Mouse (Mus musculus) heart, adult 9 months (tissue): ENCODE measurements around the gene Gsc2.
A peak's percentile ranks its signal among the peaks of the same experiment; 100 is the strongest.

Source experiments
- DNase-seq, 2 experiments: peaks; one replicate each; pipeline ENCODE4 v3.0.0; 2022; ENCODE audit warnings: low spot score in 2 of 2

The Gsc2 gene

DNA sequence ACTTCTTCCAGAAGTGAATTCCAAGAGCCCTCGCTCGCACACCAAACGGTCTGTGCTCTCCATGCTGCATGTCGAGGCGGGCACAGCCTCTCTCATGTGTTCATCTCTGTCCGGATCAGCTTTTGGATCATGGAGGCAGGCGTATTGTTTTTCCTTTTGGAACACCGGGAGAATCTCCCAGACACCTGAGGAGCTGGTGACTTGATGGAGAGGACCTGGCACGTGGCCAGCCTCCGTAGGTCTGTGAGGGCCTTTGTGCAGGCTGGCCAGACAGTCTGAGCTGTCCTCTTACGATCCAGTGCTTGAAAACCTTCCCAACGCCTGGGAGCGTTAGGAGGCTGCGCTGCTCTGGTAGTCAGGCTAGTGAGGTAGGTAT lies 7.3 kb upstream of the Gsc2 start:
- no peak for DNase-seq

DNA sequence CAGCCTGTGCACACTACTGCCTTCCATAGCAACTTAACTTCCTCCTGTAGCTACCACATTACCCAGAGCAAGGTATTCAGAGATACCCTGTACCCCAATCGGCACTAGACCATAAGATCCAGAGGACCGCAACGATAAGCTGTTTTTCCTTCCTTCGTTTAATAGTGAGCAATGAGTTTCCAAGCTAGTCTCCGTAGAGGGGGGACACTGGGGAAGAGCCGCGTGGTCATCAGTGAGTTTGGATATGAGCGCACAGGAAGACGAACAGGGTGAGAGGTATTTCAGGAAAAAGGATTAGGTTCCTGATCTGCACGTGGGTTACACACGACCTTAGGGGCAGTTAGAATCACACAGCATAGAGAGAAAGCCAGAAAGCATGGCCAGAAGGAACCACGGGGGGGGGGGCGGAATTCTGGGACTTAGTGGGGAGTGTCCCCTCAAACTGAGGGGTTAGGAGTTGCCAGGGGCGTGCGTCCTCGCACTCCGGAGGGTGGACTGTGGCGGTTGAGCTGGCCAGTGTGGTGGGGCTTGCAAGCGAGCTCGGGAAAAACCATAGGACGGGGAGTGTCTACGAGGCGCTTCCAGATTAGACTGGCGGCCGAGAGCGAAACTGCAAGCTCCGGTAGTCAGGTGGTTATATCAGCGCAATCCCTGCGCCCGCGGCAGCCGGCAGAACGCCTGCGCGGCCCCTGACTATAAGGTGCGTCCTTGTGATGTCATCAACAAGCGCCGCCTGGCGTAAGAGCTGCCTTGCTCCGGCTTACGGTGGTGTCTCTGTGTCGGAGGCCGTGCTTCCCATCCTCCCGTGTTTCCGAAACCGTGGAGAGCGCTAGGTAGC lies 6.7 kb upstream of the Gsc2 start:
- DNase-seq: peak; percentile 92 to 94

DNA sequence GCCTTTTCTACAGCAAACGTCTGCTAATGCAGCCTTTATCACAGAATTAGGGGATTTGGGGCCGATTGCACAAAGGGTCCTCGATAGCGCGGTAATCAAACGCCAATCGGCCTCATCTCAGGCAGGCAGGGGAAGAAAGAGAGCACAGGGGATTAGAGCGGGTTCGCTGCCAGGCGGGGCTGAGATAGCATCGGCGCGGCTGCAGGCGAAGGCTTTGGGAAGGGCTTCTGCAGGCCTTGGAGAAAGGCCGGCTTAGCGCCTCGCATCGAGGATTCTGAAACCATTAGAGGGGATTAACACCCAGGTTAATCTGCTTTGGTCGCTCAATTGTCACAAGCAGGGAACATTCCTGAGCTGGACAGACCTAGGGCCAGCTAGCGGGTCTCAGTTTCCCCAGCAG lies 5.7 kb upstream of the Gsc2 start:
- no peak for DNase-seq

DNA sequence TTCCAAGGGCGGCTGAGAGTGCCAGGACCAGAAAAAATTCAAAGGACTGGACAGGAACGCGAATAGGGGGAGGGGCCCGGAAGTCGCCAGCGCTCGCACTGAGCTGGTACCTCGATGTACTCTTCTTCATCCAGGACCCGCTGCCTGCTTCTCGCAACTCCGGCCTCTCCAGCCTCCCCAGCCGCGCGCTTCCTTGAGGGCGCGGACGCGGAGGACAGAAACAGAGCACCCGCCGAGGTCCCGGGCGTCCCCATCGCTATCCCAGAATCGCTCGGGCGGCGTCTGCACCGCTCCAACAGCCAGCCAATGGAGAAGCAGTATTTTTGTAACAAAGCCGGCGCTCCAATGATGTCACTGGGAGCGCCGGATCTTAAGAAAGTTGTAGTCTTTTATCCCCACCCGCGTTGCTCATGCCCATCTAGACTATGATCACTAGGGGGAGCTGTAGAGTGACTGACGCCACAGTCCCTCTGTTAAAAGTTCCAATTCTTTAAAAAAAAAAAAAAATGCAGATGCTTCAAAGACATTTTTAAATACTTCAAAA lies 3.7 kb downstream of the Gsc2 start, which contains the start of gene Ess2:
Gene Ess2, minus strand, starts transcription at position 297 of the 544 bp plus-strand sequence.
- DNase-seq: peak; percentile 93 to 96

DNA sequence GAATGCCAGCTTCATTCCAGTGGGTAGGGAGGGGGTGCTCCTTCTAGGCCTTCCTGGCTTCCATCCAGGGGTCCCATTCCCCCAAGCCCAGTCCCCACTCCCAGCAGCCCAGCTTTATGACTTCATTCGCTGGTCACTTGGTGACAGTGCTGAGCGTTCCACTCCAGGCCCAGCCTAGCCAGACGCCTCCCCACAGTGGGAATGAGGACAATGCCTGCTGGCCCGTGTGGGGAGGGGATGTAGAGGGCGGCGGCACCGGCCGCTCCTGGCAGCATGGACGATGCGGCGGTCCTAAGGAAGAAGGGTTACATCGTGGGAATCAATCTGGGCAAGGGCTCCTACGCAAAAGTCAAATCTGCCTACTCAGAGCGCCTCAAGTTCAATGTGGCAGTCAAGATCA lies 16.4 kb downstream of the Gsc2 start, which contains the start of the genes Dgcr2 and Tssk2:
Gene Dgcr2, minus strand, starts transcription at position 101 of the 400 bp plus-strand sequence.
Gene Tssk2, plus strand, starts transcription at position 176 of the 400 bp plus-strand sequence.
- DNase-seq: no peak

DNA sequence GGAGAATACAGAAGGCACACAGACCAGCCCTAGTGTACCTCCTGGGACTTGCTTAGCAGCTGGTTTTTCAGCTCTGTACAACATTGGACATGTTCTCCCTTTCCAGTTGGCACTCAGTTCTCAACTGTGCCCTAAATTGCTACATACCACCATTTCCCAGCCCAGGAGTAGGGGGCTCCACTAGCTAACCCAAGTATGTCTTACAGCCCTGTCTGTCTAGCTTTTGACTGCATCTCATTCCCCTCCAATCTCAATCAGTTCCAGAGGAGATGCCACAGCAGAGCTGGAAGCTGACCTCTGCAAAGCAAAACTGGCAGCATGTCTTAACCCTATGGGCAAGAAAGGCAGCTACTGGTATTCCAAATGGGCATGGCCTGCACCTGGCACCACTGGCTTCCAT lies 18.8 kb downstream of the Gsc2 start:
- no peak for DNase-seq

DNA sequence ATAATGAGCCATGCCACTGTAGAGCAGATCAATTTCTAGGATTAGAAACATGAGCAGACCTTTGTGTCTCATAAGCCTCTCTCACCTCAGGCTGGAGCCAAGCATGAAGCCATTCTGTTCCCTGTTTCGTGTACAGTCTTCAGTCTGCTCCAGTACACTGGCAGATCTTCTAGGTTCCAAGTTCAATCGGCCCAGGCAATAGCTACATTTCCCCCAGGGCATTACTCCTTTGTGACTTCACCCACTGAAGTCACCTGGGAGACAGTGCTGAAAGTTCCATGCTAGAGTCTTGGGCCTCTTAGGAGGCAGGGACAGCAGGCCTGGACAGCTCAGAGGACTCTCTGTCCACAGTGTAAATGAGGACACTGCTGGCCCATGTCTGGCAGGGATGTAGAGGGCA lies 20.9 kb downstream of the Gsc2 start, which contains the start of gene Tssk1:
Gene Tssk1, plus strand, starts transcription at position 301 of the 400 bp plus-strand sequence.
- DNase-seq: no peak

DNA sequence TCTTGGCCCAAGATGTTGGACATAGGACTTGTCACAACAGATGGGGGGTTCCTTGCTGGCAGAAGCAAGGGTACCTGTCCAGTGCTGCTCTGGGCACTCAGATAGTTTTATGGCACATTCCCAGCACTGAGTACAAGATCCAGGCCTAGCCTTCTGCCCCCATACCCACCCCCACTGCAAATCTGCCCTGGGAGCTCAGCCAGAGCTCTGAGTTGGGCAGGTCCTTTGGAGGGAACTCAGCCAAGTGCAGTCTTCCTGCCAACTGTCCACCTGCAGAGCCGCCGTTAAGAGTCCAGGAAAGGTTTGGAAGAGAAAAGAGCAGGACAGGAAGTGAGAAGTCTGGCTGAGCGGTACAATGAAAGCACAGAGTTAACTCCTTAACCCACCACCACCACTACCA lies 22.3 kb downstream of the Gsc2 start:
- DNase-seq: peak in 1 of 2 experiments; percentile 39

DNA sequence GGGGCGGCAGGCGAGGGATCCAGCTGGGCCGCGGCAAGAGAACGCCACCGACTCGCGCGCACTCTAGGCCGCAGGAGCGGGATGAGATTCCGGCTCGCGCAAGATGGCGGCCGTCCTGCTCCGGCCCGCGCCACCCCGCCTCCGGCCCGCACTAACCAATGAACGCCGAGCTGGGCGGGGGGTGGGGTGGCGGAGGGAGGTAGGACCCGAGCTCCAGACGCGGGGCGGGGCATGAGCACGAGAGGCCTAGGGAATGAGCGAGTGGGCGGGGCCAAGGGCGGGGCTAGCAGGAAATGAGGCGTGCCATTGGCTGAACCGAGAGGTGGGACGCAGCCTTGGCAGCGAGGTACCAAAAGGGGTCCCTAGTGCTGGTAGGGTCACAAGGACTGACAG lies 23.3 kb downstream of the Gsc2 start, which contains the start of gene Gm20518:
Gene Gm20518, minus strand, starts transcription at position 105 of the 393 bp plus-strand sequence.
- DNase-seq: peak; percentile 97 to 99

DNA sequence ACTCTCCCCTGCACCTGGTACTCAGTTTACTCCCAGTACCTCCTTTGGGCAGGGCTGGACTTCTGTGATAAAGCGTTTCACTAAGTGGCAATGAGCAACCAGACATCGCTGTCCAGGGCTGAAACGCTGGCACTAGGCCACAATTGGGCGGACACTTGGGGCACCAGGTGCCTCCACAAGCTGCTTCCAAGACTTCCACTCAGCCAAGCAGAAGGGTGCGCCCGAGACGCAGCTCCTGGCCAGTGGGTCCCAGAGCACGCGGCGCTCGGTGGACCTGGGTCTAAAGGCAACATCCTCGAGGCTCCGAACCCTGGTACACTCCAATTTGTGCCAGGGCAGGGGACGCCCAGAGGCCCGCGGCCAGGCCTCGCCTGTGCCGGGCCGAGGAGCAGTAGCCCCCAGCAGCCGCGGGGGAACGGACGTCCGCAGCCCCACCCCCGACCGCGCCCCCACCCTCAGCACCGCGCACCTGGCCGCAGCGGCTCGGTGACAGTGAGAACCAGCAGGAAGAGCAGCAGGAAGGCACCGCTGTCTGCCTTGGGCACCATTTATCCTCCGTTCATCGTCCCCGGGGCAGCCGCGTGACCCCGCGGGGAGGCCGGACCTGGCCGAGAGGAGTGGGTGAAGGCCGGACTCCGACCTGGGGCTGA lies 23.8 kb downstream of the Gsc2 start:
- peak; percentile 50 to 65 for DNase-seq

DNA sequence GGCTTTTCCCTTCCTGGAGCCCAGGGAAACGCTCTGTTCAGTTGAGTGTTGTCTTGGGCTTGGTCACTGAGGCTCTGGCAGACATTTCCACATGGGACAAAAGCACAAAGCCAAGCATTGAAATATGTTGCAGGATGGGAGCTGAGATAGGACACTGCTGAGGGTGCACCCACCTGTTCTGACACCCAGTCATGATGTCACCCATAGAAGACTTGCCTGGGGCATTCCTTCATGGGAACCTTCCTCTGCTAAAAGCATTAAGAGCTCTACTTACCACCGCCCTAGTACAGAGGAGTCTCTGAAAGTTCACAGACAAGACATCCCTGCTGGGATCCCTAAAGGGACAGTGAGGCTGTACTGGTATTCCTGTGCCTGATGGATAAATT lies 24.5 kb downstream of the Gsc2 start:
- no peak for DNase-seq

DNA sequence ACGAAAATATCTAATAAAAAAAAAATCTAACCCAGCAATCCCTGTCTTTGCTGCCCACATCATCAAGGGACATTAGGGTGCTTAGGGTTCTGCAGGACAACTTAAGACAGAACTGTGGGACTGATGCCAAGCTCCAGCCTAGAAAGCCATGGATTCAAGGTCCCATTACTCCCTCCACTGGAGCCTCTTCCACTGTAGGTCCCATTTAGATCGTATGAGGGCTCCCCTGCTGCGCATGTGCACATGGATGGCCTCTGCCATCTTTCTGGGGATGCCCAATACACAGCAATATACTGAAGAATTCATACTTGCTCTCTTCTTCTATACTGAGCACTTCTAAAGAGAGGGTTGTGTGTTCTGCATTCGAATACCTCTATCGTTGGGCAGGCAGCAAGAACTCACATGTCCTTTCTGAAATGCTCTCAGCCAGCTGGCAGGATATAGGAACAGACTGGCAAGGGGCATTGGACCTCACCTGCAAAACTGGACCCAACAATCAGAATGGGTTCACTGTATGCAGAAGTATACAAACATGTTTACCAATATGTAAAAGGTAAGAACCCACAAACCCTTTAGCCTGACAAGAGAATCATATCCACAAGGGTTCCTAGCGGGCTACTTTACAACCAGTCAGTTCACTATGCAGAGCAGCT lies 25.0 kb downstream of the Gsc2 start:
- DNase-seq: no peak

DNA sequence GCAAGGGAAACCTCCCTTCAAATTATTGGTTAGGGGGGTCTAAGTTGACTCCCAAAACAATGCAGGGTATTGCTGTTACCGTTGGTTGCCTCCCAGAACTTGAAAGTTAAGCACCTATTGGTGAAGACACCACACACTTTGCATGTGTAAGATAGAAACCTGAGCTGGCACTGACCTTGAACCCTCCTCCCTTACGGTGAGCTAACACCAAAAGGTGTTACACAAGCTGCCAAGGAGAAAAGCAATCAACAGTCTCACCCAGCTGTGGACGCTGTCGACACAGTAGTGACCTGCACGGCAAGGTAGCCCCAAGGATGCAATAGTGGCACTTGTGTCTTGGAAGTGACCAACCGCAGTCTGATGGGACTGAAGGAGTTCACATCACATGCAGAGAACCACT lies 30.7 kb downstream of the Gsc2 start:
- no peak for DNase-seq

DNA sequence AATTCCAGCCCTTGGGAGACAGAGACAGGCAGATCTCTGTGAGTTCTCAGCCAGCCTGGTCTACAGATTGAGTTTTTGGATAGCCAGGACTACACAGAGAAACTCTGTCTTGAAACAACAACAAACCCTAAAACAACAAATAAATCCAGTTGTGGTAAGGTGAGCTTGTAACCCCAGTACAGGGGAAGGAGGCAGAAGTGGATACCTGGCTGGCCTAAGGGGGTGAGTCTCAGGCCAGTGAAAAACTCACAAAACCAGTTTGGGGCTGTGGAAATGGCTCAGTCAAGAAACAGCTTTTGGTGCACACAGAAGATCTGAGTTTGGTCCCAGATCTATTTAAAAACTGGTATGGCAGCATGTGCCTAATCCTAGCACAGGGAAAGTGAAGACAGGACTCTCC lies 32.7 kb downstream of the Gsc2 start:
- no peak for DNase-seq

DNA sequence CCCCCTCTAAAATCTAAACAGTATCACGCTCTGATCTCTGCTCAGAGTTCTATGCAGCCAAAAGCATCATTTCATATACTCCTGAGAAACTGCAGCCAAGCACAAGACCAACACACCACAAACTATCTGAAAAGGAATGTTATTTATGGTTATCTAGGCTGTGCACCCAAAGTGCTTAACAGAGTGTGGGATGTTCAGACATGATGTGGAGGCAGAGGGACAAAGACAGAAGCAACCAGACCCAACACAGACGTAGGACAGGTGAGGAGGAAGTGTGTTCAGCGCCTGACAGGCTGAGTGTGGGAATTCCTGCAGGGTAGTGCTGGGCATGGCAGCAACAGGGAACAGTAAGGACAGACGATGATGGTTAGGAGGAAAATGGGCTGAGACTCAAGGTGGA lies 35.3 kb downstream of the Gsc2 start:
- DNase-seq: no peak

DNA sequence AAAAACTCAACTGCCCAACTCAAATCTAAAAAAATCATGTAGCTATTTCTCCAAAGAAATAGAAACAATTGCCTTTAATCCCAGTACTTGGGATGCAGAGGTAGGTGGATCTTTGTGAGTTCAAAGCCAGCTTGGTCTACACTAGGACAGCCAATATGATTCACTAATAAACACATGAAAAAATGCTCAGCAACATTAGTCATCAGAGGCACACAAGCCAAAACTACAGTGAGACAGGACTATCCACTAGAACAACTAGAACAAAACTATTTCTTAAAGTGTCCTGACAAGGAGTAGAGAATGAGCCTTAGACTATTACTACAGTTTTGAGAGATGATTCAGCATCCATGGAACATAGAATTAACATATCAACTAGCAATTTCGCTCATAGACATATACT lies 38.8 kb downstream of the Gsc2 start:
- DNase-seq: no peak

DNA sequence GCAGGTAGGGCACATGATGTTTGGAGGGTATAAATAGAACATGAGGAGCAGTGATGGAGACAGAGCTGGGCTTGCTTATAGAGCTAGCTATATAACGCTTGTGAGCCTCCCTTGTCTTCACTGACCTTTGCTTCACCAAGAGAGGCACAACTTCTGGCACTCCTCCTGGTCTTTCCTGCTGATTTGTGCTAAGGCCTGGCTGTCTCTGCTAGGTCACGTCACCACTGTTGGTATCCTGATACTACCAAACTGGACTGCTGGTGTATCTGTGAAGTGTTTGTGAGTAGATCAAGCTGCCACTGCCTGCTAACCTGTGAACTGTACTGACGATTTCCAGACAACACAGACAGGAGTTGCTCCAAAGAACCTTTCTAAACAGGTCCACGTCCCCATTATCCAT lies 39.7 kb downstream of the Gsc2 start:
- DNase-seq: peak in 1 of 2 experiments; percentile 18

DNA sequence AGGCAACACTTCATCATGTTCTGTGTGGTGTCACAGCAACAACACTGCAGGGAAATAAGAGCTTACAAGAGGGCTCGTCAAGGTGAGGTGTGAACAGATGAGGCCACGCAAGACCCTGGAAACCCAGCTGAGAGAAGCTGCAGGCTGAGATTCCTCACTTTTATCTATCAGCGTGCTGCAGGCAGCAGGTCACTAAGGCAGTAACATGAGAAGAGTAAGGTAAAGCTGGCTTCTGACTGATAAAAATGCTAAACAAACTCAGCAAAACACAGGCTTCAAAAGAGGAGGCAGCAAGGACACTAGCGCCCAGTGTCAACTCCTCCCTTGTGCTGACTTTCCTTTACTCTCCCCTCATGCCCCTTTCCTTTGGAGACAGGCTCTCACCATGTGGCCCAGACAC lies 41.9 kb downstream of the Gsc2 start:
- no peak for DNase-seq

DNA sequence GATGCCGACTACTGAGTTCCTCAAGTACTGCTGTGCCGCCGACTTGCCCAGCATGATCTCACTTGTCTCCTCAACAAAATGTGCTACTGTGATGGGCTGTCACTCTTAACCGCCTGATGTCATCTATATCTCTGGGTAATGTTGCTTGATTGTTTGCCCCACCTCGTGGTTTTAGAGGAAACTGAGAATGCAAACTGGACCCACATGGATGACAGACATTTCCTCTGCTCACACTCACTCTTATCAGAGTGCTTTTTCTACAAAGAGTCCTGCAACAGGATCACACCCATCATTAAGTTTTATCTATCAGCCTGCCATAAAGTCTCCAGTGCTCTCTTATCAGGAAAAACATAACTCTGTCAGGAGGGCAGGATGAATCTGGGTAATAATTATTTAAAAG lies 43.6 kb downstream of the Gsc2 start:
- DNase-seq: no peak

DNA sequence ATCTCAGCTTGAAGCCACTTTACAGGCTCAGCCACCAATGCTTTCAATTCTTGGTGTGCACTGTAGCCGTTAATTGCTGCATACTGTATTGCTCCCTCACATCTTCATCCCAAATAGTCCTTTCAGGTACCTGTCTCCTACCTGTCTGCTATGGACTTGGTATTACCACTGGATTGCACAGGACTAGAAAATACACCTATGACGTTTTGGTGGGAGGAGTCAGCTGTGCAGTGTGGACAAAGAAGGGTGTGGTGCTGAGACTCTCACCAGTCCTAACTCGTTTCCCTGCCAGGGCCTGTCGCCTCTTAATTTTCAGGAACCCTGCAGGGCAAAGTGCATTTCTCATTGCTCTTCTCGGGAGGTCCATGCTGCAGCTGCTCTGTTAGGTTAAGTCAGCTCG lies 49.1 kb downstream of the Gsc2 start:
- DNase-seq: no peak

DNA sequence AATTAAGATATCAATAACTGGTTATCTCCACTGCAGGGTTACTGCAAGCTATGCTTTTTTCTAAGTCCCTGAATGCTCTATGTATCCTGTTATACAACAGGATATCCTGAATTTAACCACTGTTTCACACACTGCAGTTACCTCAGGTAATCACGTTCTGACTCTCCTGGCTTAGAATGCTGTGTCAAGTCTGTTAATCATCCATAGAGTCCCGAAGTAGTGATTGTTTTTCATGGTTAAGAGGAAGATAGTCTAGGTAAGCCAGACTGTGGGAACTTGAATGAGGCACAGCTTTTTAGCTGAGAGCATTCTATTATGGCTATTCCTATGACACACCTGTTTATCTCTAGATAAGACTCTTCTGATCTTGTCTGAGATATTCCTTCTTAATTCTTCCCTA lies 49.6 kb downstream of the Gsc2 start:
- DNase-seq: no peak
